Mouse (Mus musculus) lung, postnatal 0 days (tissue): ENCODE measurements around the gene Ethe1.

Experiments
- CTCF ChIP-seq: IDR thresholded peaks from 2 replicates; pipeline ENCODE4 v1.5.1; 2016; ENCODE audit warnings: antibody characterized with exemption, mild to moderate bottlenecking
- EP300 ChIP-seq: IDR thresholded peaks from 2 replicates; pipeline ENCODE4 v1.6.1; 2016; ENCODE audit warnings: antibody characterized with exemption, mild to moderate bottlenecking, control low read depth

DNA sequence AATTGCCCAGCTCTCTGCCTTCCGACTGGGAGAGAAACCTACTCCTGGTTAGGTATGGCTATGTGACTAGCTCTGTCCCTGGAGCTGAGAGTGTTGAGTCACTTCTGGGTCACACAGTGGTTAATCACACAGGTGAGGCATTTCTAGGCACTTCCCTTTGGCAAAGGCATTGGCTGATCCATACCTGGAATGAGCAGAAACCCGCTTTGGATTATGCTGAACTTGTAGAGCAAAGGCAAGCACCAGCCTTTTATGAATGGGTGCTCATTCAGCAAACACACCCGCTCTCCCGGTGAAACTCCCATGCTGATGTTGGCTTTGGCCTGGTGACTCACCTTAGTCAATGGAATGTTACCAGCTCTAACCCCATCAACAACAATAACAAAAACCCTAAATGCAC lies 47.7 kb upstream of the Ethe1 start:
- TF ChIP-seq CTCF, result no peak
- TF ChIP-seq EP300, result no peak
